Mouse (Mus musculus) liver, embryonic 13.5 days (tissue): ENCODE data around the gene Cdon. TPM values are rescaled to one million over a fixed set of nuclear protein-coding genes. Genes with fewer than 3 reads are reported as not detected.

ENCODE experiments used
- ATAC-seq: fragments of 200-750 bp; cut with Nextera tagmentation; 2 replicates; pipeline ENCODE4 v1.8.0; 2017; ENCODE audit warnings: low read depth, mild to moderate bottlenecking, moderate number of reproducible peaks, moderate library complexity
- DNase-seq: peaks from one replicate; pipeline ENCODE4 v3.0.0; 2022
- H3K27ac ChIP-seq: fragments of 300-500 bp; sonication (generic); 2 replicates; pipeline ENCODE4 v1.5.1; 2015; ENCODE audit warnings: moderate library complexity, mild to moderate bottlenecking, inconsistent platforms
- H3K27me3 ChIP-seq: fragments of 300-500 bp; sonication (generic); 2 replicates; pipeline ENCODE4 v1.6.1; 2015; ENCODE audit warnings: mild to moderate bottlenecking, inconsistent platforms
- H3K36me3 ChIP-seq: fragments of 300-500 bp; sonication (generic); 2 replicates; pipeline ENCODE4 v1.6.1; 2015; ENCODE audit warnings: mild to moderate bottlenecking, inconsistent platforms
- H3K4me1 ChIP-seq: fragments of 300-500 bp; sonication (generic); replicated peaks from 2 replicates; pipeline ENCODE4 v1.6.1; 2015; ENCODE audit warnings: inconsistent platforms
- H3K4me2 ChIP-seq: fragments of 300-500 bp; sonication (generic); 2 replicates; pipeline ENCODE4 v1.6.1; 2015; ENCODE audit warnings: inconsistent platforms, mild to moderate bottlenecking, moderate library complexity
- H3K4me3 ChIP-seq: fragments of 300-500 bp; sonication (generic); replicated peaks from 2 replicates; pipeline ENCODE4 v1.5.1; 2015; ENCODE audit warnings: mild to moderate bottlenecking, inconsistent platforms
- H3K9ac ChIP-seq: fragments of 300-500 bp; sonication (generic); 2 replicates; pipeline ENCODE4 v1.6.1; 2015; ENCODE audit warnings: mild to moderate bottlenecking, inconsistent platforms
- H3K9me3 ChIP-seq: fragments of 300-500 bp; sonication (generic); replicated peaks from 2 replicates; pipeline ENCODE4 v1.6.1; 2016; ENCODE audit warnings: inconsistent platforms
- WGBS: fragments of 180-500 bp; shearing (Covaris S2); methylation state at CpG from one replicate; pipeline ENCODE4 v1.1.7; 2015; ENCODE audit not compliant: insufficient replicate concordance; 5-methylcytosine and 5-hydroxymethylcytosine counted together
- polyA plus RNA-seq: library from polyadenylated mRNA; unstranded; fragments of >200 nt; fragmentation: Nextera tagmentation; extraction: Ambion mirVana; gene quantifications from 2 replicates; pipeline ENCODE4 v1.2.1, GENCODE M21; 2015

The Cdon gene
- polyA plus RNA-seq, 1 experiment from 2014 or later: 0.53 TPM

DNA sequence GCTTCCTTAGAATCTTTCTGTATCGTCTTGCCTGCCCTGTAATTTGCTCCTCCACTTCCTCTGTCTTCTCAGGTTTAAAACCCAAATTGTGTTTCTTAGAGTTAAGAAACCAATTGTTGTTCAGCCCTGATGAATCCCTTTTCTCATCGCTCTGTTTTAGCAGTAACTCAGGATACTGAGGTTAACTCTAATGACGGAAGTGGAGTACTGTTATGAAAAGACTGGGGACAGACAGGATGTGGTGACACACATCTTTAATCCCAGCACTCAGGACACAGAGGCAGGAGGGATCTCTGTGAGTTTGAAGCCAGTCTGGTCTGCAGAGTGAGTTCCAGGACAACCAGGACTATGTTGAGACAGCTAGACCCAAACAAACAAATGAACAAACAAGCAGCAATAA is 74.5 kb downstream of the Cdon start:
- WGBS: 22% methylated on average over 3 of the region's 3 CpGs
- Histone ChIP-seq H3K4me2 (no peak overlapping the region), H3K9ac (no peak overlapping the region), H3K4me3 (no peak overlapping the region), H3K27ac (no peak overlapping the region), H3K4me1 (no peaks in the 10 kb centered on the region), H3K27me3 (no peaks in the 10 kb centered on the region), H3K9me3 (no peaks in the 10 kb centered on the region), H3K36me3 (no peaks in the 10 kb centered on the region)
- DNase-seq (no peak), ATAC-seq (no peak)

DNA sequence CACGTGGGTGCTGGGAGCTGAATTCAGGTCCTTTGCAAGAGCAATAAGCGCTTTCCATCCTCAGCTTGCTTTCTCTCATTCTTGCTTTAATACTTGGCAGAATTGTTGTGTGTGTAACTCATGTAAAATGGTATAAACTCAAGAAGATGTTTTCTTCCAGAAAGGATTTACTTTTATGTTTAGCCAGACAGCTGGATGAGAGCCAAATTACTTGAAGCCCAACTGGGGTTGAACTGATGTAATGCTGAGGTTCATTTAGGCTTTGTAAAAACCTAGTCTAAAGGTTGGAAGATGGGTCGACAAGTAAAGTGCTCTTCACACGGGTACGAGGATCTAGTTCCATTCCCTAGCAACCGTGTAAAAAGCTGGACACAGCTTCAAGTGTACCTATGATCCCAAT is 79.0 kb downstream of the Cdon start:
- Histone ChIP-seq H3K27me3 (no peaks in the 10 kb centered on the region), H3K9me3 (no peaks in the 10 kb centered on the region), H3K9ac (no peak overlapping the region), H3K36me3 (no peaks in the 10 kb centered on the region), H3K27ac (no peak overlapping the region), H3K4me2 (no peak overlapping the region), H3K4me1 (no peaks in the 10 kb centered on the region), H3K4me3 (no peak overlapping the region)
- DNase-seq (no peak), ATAC-seq (no peak)
- 69% methylated on average over 6 of the region's 6 CpGs for WGBS

DNA sequence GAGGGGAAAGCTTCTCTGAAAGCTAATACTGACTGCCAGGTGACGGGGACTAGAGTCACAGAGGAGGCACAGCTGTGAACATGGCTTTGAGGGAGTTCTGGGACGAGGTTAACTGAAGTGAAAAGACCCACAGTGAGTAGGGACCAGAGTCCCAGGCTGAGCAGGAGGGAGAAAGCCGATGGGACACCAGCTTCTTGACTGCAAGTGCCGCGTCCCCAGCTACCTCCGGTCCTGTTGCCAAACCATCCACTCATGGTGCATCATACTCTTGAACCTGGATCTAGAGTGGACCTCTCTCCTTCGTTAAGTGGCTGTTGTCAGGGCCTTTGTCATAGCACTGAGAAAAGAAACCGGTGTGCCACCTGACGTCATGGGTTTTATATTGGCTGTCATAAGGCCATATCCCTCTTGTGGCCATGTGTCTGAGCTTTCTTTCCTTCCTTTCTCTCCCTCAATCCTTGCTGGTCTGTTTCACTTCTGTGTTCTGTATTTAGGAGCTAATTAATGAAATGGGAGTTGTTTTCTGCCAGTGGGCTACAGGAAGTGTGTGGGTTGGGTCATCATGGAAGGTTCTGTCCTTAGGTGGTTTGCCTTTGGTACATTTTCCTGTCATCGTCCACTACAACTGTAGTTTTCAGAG is 81.6 kb downstream of the Cdon start:
- Histone ChIP-seq H3K4me3 (no peak overlapping the region), H3K36me3 (no peaks in the 10 kb centered on the region), H3K4me2 (no peak overlapping the region), H3K4me1 (no peaks in the 10 kb centered on the region), H3K27me3 (no peaks in the 10 kb centered on the region), H3K9me3 (no peaks in the 10 kb centered on the region), H3K9ac (no peak overlapping the region), H3K27ac (no peak overlapping the region)
- DNase-seq (no peak), ATAC-seq (no peak)
- 75% methylated on average over 10 of the region's 10 CpGs for WGBS

DNA sequence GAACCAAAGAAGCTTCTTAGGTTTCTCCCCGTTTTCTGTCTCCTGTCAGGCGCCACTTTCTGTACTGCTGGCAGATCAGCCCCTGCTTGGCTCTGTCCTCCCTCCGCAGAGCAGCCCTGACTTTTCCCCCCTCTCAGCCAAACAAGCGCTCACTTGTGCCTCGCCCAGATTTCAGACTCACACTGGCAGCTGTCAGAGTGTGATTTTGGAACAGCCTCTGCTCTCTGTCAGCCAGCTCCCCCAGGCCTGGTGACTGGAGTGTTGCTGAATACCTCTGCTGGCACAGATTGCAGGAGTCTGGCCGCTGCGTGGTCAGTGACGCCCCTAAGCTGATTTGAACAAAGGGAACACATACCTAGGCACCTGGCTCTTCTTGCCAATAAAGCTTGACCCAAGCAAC is 87.3 kb downstream of the Cdon start:
- DNase-seq: no peak
- Histone ChIP-seq H3K9me3 (no peaks in the 10 kb centered on the region), H3K36me3 (no peaks in the 10 kb centered on the region), H3K4me1 (no peaks in the 10 kb centered on the region), H3K27ac (no peak overlapping the region), H3K4me3 (no peak overlapping the region), H3K9ac (no peak overlapping the region), H3K4me2 (no peak overlapping the region), H3K27me3 (0 out of 2 replicates have a peak, but pooled peaks cover 2% of the 10 kb centered on the region)
- no peak for ATAC-seq
- 52% methylated on average over 8 of the region's 8 CpGs for WGBS

DNA sequence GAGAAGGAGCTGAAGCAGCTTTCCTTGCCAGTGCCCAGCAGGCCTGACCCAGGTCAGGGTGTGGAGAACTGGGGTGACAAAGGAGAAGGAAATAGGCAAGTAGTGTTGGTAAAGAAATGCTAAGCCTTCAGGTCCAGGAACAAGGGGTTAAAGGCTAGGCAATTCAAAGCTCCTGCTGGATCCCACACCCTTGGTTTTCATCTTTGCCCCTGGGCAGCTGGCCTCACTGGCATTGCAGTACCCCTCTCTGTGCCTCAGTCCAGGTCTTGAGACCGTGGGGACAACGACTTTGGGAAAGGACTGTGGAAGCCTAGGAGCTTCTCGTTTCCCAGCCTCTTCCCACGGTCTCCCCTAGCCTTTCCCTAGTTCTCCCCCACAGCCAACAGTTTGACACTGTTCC is 93.0 kb downstream of the Cdon start:
- WGBS: 48% methylated on average over 4 of the region's 4 CpGs
- no peak for ATAC-seq

DNA sequence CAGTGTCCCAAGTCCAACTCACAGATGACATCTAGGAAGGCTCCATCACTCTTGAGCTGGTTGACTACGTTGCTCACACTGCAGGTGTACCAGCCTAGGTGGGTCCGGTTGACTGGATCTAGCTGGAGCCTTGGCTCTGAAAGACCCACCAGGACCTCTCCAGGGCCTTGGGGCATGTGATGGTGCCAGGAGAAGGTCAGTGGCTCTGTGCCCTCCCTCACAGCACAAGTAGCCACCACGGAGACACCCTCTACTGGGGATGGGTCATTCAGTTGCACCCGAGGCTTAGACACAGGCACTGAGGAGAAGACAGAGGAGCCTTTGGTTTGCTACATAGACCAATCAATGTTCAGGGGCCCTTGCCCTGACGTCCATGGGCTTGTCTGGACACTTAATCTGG is 95.3 kb downstream of the Cdon start:
- no peak for ATAC-seq
- Histone ChIP-seq H3K27ac (no peak overlapping the region), H3K36me3 (no peaks in the 10 kb centered on the region), H3K4me3 (no peak overlapping the region), H3K9ac (no peak overlapping the region), H3K9me3 (no peaks in the 10 kb centered on the region), H3K4me1 (no peaks in the 10 kb centered on the region), H3K27me3 (no peaks in the 10 kb centered on the region), H3K4me2 (no peak overlapping the region)
- WGBS: 60% methylated on average over 5 of the region's 5 CpGs
- no peak for DNase-seq

More for the DNA sequence above, 93.0 kb downstream of the Cdon start:
- no peak overlapping the region for H3K4me2 ChIP-seq
- no peak for DNase-seq
- H3K9me3 ChIP-seq: no peaks in the 10 kb centered on the region
- no peak overlapping the region for H3K9ac ChIP-seq
- H3K4me3 ChIP-seq: no peak overlapping the region
- no peak overlapping the region for H3K27ac ChIP-seq
- H3K27me3 ChIP-seq: 0 out of 2 replicates have a peak, but pooled peaks cover 2% of the 10 kb centered on the region
- H3K4me1 ChIP-seq: no peaks in the 10 kb centered on the region
- no peaks in the 10 kb centered on the region for H3K36me3 ChIP-seq

DNA sequence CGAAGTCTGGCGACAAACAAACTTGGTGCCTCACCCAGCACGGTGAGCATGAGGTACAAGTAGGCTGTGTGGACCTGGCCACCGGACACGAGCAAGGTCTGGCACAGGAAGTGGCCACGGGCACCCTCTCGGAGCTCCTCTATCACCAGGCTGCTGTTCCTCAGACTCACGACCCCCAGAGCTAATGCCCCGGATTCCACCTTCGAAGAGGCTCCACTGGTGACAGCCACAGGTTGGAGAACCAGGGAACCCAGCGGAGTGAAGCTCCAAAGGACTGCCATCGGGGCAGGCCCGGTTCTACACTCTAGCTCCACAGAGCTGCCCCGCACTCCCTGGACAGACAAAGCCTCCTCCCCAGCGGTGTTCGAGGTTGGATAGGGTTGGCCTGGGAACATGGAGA is 95.8 kb downstream of the Cdon start:
- no peak overlapping the region for H3K4me3 ChIP-seq
- ATAC-seq (no peak), DNase-seq (no peak)
- H3K9ac ChIP-seq: no peak overlapping the region
- 71% methylated on average over 16 of the region's 16 CpGs for WGBS
- H3K9me3 ChIP-seq: no peaks in the 10 kb centered on the region
- H3K27ac ChIP-seq: no peak overlapping the region
- H3K4me2 ChIP-seq: no peak overlapping the region
- H3K4me1 ChIP-seq: no peaks in the 10 kb centered on the region
- no peaks in the 10 kb centered on the region for H3K36me3 ChIP-seq
- no peaks in the 10 kb centered on the region for H3K27me3 ChIP-seq

DNA sequence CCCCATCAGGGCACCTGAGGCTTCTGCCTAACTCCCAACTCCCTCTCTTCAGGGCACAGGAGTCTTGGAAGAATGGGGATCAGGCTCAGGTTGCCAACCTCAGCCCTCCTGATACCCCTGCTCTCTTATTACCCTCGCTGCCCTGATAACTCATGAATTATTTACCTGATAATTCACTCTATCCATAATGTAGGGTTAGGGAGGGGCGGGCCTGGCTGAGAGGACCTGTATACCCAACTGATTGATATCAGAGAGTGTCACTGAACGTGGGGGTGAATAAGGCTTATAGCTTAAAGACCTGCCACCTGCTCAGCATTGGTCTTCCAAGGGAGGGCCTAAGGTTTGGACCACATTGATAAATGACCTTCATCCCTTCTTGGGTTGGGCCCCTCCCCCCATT is 97.2 kb downstream of the Cdon start, which contains the start of gene Gm1113:
TSS of gene Gm1113 (minus strand) at position 101 of the 400 bp plus-strand sequence.
- H3K9ac ChIP-seq: no peak within 1 kb of the TSS
- no peaks in the 10 kb centered on the region for H3K36me3 ChIP-seq
- H3K4me1 ChIP-seq: no peaks in the 10 kb centered on the region
- DNase-seq (no peak), ATAC-seq (no peak)
- no peak within 1 kb of the TSS for H3K27ac ChIP-seq
- WGBS: 46% methylated on average over 3 of the region's 3 CpGs
- H3K27me3 ChIP-seq: no peaks in the 10 kb centered on the region
- H3K9me3 ChIP-seq: no peaks in the 10 kb centered on the region
- H3K4me2 ChIP-seq: no peak within 1 kb of the TSS
- H3K4me3 ChIP-seq: no peak within 1 kb of the TSS

DNA sequence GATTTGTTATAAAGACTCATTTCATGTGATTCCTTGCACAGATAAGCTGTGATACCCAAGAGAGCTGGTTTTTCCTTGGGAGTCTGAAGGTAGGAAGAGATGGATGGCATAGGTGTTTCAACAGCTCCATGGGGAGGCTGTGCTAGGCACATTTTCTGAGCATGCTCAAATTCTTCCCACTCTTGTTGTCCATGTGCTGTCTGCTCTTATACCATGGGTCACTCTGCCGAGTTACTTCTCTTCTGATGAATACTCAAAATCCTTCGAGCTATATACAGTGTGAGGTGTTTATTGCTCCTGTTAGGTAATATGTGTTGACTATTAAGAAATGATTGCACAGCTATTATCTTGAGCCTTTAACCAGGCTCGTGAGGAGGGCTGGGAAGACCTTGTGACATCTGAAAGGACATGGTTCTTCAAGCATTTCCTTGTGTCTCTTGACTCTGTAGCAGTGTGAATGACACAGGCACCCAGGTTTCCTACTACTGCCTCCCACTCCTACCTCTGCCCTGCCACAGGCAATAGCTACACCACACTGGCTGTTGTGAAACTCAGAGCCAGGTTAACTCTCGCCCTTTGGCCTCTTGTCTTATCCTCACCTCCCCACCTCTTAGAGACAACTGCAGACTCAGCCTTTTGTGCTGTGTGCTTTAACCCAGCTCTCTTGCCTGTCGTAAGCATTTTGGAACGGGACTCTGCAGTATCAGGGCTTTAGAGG is 99.9 kb downstream of the Cdon start:
- 52% methylated on average over 6 of the region's 6 CpGs for WGBS
- Histone ChIP-seq H3K4me3 (no peak overlapping the region), H3K4me1 (no peaks in the 10 kb centered on the region), H3K36me3 (no peaks in the 10 kb centered on the region), H3K4me2 (no peak overlapping the region), H3K27me3 (no peaks in the 10 kb centered on the region), H3K9ac (no peak overlapping the region), H3K27ac (no peak overlapping the region), H3K9me3 (no peaks in the 10 kb centered on the region)
- ATAC-seq (no peak), DNase-seq (no peak)

DNA sequence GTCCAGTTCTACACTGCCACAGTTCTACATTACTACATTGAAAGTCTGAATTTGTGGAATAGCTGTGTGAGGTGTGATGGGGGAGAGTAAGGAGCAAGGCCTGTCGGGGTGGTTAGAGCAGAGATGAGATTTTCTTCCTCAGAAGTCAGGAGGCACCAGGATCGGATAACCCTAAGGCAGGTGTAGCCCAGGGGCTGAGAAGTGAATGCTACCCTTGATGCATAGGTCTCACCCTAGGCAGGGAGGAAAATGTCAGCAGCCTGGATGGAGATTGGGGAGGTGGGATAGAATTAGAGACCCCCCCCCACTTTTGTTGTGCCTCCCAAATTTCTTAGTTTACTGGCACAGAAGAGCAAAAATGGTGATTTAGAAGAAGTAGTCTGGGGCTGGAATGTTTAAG is 101.3 kb downstream of the Cdon start:
- no peaks in the 10 kb centered on the region for H3K4me1 ChIP-seq
- ATAC-seq: no peak
- no peaks in the 10 kb centered on the region for H3K36me3 ChIP-seq
- 60% methylated on average over 2 of the region's 2 CpGs for WGBS
- no peaks in the 10 kb centered on the region for H3K27me3 ChIP-seq
- no peak for DNase-seq
- H3K27ac ChIP-seq: no peak overlapping the region
- H3K9ac ChIP-seq: no peak overlapping the region
- H3K4me2 ChIP-seq: no peak overlapping the region
- no peak overlapping the region for H3K4me3 ChIP-seq
- no peaks in the 10 kb centered on the region for H3K9me3 ChIP-seq

DNA sequence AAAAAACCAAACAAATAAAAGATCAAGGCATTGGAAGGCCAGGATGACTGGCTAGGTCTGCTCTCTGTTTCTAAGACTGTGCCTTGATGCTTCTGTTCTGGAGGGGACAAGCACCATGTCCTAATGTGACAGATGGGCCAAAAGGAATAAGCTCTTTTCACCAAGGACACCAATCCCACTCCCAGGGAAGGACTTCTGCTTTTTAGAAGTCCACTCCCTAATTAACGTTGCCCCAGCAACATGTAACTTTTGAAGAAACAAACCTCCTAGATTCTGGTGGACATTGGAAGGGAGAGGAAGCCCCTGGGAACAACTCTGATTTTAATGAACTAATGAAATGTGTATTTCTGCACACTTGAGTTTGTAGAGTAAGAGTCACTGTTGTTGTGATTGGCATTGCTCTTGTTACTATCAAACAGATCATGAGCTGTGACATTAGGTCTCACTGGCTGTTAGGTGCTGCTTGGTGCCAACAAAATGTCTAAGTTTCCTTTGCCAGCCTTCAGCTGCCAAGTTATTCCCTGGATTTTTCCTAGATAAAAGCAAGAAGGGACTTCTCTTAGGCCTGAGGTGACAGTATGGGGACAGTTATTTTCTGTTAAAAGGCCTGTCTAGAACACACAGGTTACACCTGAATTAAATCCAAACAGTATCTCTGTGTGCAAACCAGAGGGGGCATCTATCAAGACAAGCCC is 102.0 kb downstream of the Cdon start:
- Histone ChIP-seq H3K9me3 (no peaks in the 10 kb centered on the region), H3K4me3 (no peak overlapping the region), H3K9ac (no peak overlapping the region), H3K27me3 (no peaks in the 10 kb centered on the region), H3K36me3 (no peaks in the 10 kb centered on the region), H3K4me1 (no peaks in the 10 kb centered on the region), H3K4me2 (no peak overlapping the region), H3K27ac (no peak overlapping the region)
- ATAC-seq (no peak), DNase-seq (no peak)
- WGBS: 30% methylated on average over 1 of the region's 1 CpGs
